Mouse (Mus musculus) hindbrain, embryonic 11.5 days (tissue): ENCODE data around the gene Rad50. TPM values are rescaled to one million over a fixed set of nuclear protein-coding genes. Genes with fewer than 3 reads are reported as not detected.

Experiments used
- ATAC-seq: fragments of 200-750 bp; cut with Nextera tagmentation; 2 replicates; pipeline ENCODE4 v1.8.0; 2017; ENCODE audit warnings: mild to moderate bottlenecking, moderate TSS enrichment, moderate library complexity; ENCODE audit not compliant: low FRiP score
- DNase-seq: peaks from one replicate; pipeline ENCODE4 v3.0.0-alpha.2; 2015; ENCODE audit warnings: low spot score
- H3K27ac ChIP-seq: fragments of 300-500 bp; sonication (generic); 2 replicates; pipeline ENCODE4 v1.5.1; 2014; ENCODE audit warnings: mild to moderate bottlenecking, low read depth, low read length
- H3K27me3 ChIP-seq: fragments of 300-500 bp; sonication (generic); 2 replicates; pipeline ENCODE4 v1.6.1; 2014; ENCODE audit warnings: mild to moderate bottlenecking, low read length, moderate library complexity, mixed read lengths; ENCODE audit not compliant: control insufficient read depth, insufficient read depth
- H3K36me3 ChIP-seq: fragments of 300-500 bp; sonication (generic); 2 replicates; pipeline ENCODE4 v1.6.1; 2014; ENCODE audit warnings: mild to moderate bottlenecking, low read length, moderate library complexity, mixed read lengths; ENCODE audit not compliant: control insufficient read depth, insufficient read depth
- H3K4me1 ChIP-seq: fragments of 300-500 bp; sonication (generic); replicated peaks from 2 replicates; pipeline ENCODE4 v1.6.1; 2014; ENCODE audit warnings: low read length, mixed read lengths; ENCODE audit not compliant: control insufficient read depth, insufficient read depth
- H3K4me2 ChIP-seq: fragments of 300-500 bp; sonication (generic); replicated peaks from 2 replicates; pipeline ENCODE4 v1.6.1; 2014; ENCODE audit warnings: mild to moderate bottlenecking, low read depth, low read length
- H3K4me3 ChIP-seq: fragments of 300-500 bp; sonication (generic); 2 replicates; pipeline ENCODE4 v1.5.1; 2014; ENCODE audit warnings: low read depth, low read length
- H3K9ac ChIP-seq: fragments of 300-500 bp; sonication (generic); 2 replicates; pipeline ENCODE4 v1.6.1; 2014; ENCODE audit warnings: low read depth, low read length
- H3K9me3 ChIP-seq: fragments of 300-500 bp; sonication (generic); 2 replicates; pipeline ENCODE4 v1.6.1; 2016; ENCODE audit warnings: low read length; ENCODE audit not compliant: control insufficient read depth
- WGBS: fragments of 180-500 bp; shearing (Covaris S2); extraction: QIAGEN DNeasy Blood & Tissue Kit; methylation state at CpG from one replicate; pipeline ENCODE4 v1.1.7; 2014; 5-methylcytosine and 5-hydroxymethylcytosine counted together
- polyA plus RNA-seq: library from polyadenylated mRNA; unstranded; fragments of >200 nt; fragmentation: Nextera tagmentation; extraction: Ambion mirVana; gene quantifications from 2 replicates; pipeline ENCODE4 v1.2.1, GENCODE M21; 2014

The Rad50 gene
- polyA plus RNA-seq, 1 experiment from 2014 or later = 22.3 TPM

GRCm38 (mm10) chr11:53720715-53721114 lies 13.6 kb upstream of the Rad50 start, which contains the start of gene Il5:
Gene Il5, plus strand, starts transcription at chr11:53720794.
- Histone ChIP-seq H3K4me3 (no peak within 1 kb of the TSS), H3K4me1 (no peaks in the 10 kb centered on the region), H3K9me3 (no peaks in the 10 kb centered on the region), H3K27ac (no peak within 1 kb of the TSS), H3K36me3 (no peaks in the 10 kb centered on the region), H3K9ac (no peak within 1 kb of the TSS), H3K4me2 (no peak within 1 kb of the TSS), H3K27me3 (no peaks in the 10 kb centered on the region)
- ATAC-seq (no peak), DNase-seq (no peak)
- WGBS = 90% methylated on average over 6 of the region's 6 CpGs

- no peak for DNase-seq
- WGBS = 89% methylated on average over 1 of the region's 1 CpGs
- H3K27me3 ChIP-seq = no peaks in the 10 kb centered on the region
- H3K4me2 ChIP-seq = no peak overlapping the region
- no peaks in the 10 kb centered on the region for H3K36me3 ChIP-seq
- ATAC-seq = no peak
- no peak overlapping the region for H3K27ac ChIP-seq
- H3K4me3 ChIP-seq = no peak overlapping the region
- no peaks in the 10 kb centered on the region for H3K9me3 ChIP-seq
- no peaks in the 10 kb centered on the region for H3K4me1 ChIP-seq
- no peak overlapping the region for H3K9ac ChIP-seq
These were observed 12.6 kb upstream of the Rad50 start for GRCm38 (mm10) chr11:53719701-53720100.

DNA sequence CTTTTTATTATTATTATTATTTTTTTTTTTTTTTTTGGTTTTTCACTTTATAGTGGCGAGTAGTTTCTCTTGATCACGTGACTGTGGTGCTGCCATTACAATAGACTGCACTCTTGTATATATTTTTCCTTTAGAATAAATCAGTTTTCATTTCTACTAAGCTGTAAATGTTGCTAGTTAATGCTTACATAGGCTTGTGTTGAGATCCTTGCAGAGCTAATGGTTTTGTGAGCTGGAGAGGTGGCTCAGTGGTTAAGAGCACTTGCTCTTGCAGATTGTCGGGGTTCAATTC lies 545 bp upstream of the Rad50 start:
- 90% methylated on average over 3 of the region's 3 CpGs for WGBS
- H3K36me3 ChIP-seq = no peaks in the 10 kb centered on the region
- H3K9me3 ChIP-seq = no peaks in the 10 kb centered on the region
- H3K4me2 ChIP-seq = peak overlapping the region; percentile 86
- ATAC-seq (no peak), DNase-seq (no peak)
- H3K27me3 ChIP-seq = no peaks in the 10 kb centered on the region
- H3K4me3 ChIP-seq = peak overlapping the region; percentile 42
- H3K27ac ChIP-seq = no peak overlapping the region
- H3K9ac ChIP-seq = no peak overlapping the region; the same call in 1 of the 2 replicates
- no peaks in the 10 kb centered on the region for H3K4me1 ChIP-seq

- Histone ChIP-seq H3K27me3 (no peaks in the 10 kb centered on the region), H3K4me2 (peak overlapping the region; percentile 86), H3K27ac (0 out of 2 replicates have a peak overlapping the region, but pooled peaks have one; percentile 2), H3K9ac (peak overlapping the region; percentile 47), H3K36me3 (no peaks in the 10 kb centered on the region), H3K4me1 (no peaks in the 10 kb centered on the region), H3K9me3 (no peaks in the 10 kb centered on the region), H3K4me3 (peak overlapping the region; percentile 42)
- ATAC-seq (peak; percentile 63; the same call in 1 of the 2 replicates), DNase-seq (peak; percentile 60)
- WGBS = 9% methylated on average over 29 of the region's 29 CpGs
These were observed 734 bp downstream of the Rad50 start for GRCm38 (mm10) chr11:53706236-53706933.

GRCm38 (mm10) chr11:53699351-53699750 lies 7.8 kb downstream of the Rad50 start:
- no peak overlapping the region for H3K9ac ChIP-seq
- no peaks in the 10 kb centered on the region for H3K9me3 ChIP-seq
- ATAC-seq (no peak), DNase-seq (no peak)
- no peak overlapping the region for H3K4me3 ChIP-seq
- no peaks in the 10 kb centered on the region for H3K4me1 ChIP-seq
- no peaks in the 10 kb centered on the region for H3K27me3 ChIP-seq
- 93% methylated on average over 4 of the region's 4 CpGs for WGBS
- no peaks in the 10 kb centered on the region for H3K36me3 ChIP-seq
- H3K4me2 ChIP-seq = no peak overlapping the region
- no peak overlapping the region for H3K27ac ChIP-seq

DNA sequence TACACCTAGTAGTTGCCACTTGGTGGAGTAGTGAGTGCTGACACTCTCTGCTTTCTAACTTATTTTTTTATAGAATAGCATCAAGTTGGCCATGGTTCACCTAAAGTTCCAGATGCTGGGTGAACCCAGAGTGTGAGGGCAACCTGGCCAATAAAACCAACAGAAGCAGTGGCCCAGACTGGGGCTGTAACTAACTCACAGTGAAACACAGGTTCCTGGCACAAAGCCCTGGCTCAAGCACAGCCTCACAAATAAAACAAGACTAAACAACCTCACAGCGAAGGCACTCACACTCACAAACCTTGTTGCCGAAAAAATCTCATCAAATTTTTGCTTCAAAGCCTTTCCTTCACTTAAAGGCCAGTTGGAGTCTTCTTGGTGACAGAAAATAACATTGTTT lies 8.6 kb downstream of the Rad50 start:
- DNase-seq (no peak), ATAC-seq (no peak)
- 92% methylated on average over 2 of the region's 2 CpGs for WGBS
- H3K27ac ChIP-seq = no peak overlapping the region
- no peaks in the 10 kb centered on the region for H3K27me3 ChIP-seq
- no peaks in the 10 kb centered on the region for H3K36me3 ChIP-seq
- no peak overlapping the region for H3K4me3 ChIP-seq
- no peaks in the 10 kb centered on the region for H3K4me1 ChIP-seq
- no peaks in the 10 kb centered on the region for H3K9me3 ChIP-seq
- H3K9ac ChIP-seq = no peak overlapping the region
- H3K4me2 ChIP-seq = no peak overlapping the region

GRCm38 (mm10) chr11:53691979-53692378 lies 15.1 kb downstream of the Rad50 start:
- no peak for ATAC-seq
- no peak overlapping the region for H3K9ac ChIP-seq
- DNase-seq = peak; percentile 47

GRCm38 (mm10) chr11:53682994-53683530 lies 24.1 kb downstream of the Rad50 start:
- Histone ChIP-seq H3K9me3 (no peaks in the 10 kb centered on the region), H3K27me3 (no peaks in the 10 kb centered on the region), H3K4me3 (no peak overlapping the region), H3K4me2 (no peak overlapping the region), H3K9ac (no peak overlapping the region), H3K36me3 (no peaks in the 10 kb centered on the region), H3K27ac (no peak overlapping the region), H3K4me1 (no peaks in the 10 kb centered on the region)
- 95% methylated on average over 9 of the region's 9 CpGs for WGBS
- no peak for ATAC-seq
- DNase-seq = no peak

More at GRCm38 (mm10) chr11:53691979-53692378, 15.1 kb downstream of the Rad50 start:
- 55% methylated on average over 10 of the region's 10 CpGs for WGBS
- H3K36me3 ChIP-seq = no peaks in the 10 kb centered on the region
- no peaks in the 10 kb centered on the region for H3K9me3 ChIP-seq
- no peak overlapping the region for H3K4me3 ChIP-seq
- H3K4me2 ChIP-seq = no peak overlapping the region
- H3K27me3 ChIP-seq = no peaks in the 10 kb centered on the region
- H3K4me1 ChIP-seq = no peaks in the 10 kb centered on the region
- H3K27ac ChIP-seq = no peak overlapping the region

- Histone ChIP-seq H3K27me3 (no peaks in the 10 kb centered on the region), H3K4me2 (no peak overlapping the region), H3K9ac (no peak overlapping the region), H3K4me3 (no peak overlapping the region), H3K9me3 (no peaks in the 10 kb centered on the region), H3K36me3 (no peaks in the 10 kb centered on the region), H3K4me1 (no peaks in the 10 kb centered on the region), H3K27ac (no peak overlapping the region)
- DNase-seq (no peak), ATAC-seq (no peak)
- 82% methylated on average over 2 of the region's 2 CpGs for WGBS
These were observed 24.9 kb downstream of the Rad50 start for GRCm38 (mm10) chr11:53682170-53682569.
